Mouse (Mus musculus) neutrophil, adult 5-6 weeks (primary cell): ENCODE data around the gene Tbc1d1. TPM values are rescaled to one million over a fixed set of nuclear protein-coding genes. Genes with fewer than 3 reads are reported as not detected.

Experiments
- ATAC-seq: fragments of 151-379, 151-347 bp; 2 replicates; pipeline ENCODE4 v1.8.0; 2017; ENCODE audit warnings: mild to moderate bottlenecking, moderate TSS enrichment; ENCODE audit not compliant: insufficient number of reproducible peaks, poor library complexity, low FRiP score, severe bottlenecking; ENCODE audit errors: extremely low read depth
- total RNA-seq: library from RNA; stranded (forward); fragments of 200-1000 nt; gene quantifications from 2 replicates; pipeline ENCODE4 v1.2.3, GENCODE M21; 2017

The Tbc1d1 gene
- 87.0 and 89.8 TPM in 2 replicates for total RNA-seq

DNA sequence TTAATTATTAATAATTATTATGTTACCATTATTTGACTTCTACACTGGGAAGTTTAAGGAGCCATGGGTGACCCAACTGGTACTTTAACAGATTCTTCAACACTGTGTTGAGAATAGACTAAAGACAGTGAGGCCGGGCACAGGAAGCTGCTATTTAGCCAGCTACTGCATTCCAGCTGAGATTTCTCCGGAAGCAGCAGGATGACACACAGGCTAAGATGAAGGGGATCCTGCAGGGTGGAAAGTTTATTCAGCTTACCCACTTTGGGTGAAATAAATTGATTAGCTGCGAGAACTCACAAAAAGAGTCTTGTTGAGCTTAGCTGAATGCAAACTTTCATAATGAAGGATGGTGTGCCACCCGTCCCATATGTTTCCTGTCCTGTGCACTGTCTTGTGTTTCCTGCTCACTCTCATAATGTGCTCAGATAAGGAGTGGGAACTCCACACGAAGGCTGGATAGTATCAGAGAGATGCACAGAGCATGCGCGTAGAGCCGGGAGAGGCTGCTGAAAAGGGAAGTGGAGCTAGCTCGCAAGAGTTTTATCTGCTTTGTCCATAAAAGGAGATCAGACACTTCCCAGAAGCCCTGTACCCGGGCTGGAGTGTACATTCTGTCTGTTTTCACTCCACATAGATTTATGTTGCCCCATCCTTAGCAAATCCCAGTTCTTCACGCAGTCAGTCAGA is at the start of gene Tbc1d1:
Tbc1d1 (plus strand) TSS at position 445 of the 690 bp plus-strand sequence.
- peak; percentile 24; the same call in 1 of the 2 replicates for ATAC-seq

- ATAC-seq, result no peak
These were observed 48.4 kb upstream of the Tbc1d1 start for GRCm38 (mm10) chr5:64107596-64108289.

- ATAC-seq, result no peak
These were observed 46.9 kb upstream of the Tbc1d1 start for GRCm38 (mm10) chr5:64109217-64109616.

- ATAC-seq, result no peak
These were observed 43.7 kb upstream of the Tbc1d1 start for GRCm38 (mm10) chr5:64112360-64112759.

- no peak for ATAC-seq
These were observed 41.9 kb upstream of the Tbc1d1 start for GRCm38 (mm10) chr5:64114210-64114609.

DNA sequence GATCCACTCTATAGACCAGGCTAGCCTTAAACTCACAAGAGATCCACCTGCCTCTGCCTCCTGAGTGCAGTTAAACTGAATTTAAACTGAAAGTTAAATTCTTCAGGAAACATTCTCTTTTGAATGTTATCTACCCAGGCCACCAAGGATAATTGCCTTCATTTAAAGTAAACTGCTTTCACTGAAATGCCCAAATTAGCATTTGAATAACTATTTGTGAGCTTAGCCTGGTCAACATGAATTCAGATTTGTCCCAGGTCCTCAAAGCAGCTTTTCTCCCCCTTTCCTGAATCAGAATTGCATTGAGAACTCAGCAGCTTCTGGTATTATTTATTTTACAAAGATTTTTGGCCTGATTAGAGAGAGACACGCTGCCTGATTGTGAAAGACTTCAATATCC is 38.9 kb upstream of the Tbc1d1 start:
- no peak for ATAC-seq

GRCm38 (mm10) chr5:64125783-64126182 is 30.3 kb upstream of the Tbc1d1 start:
- ATAC-seq, result no peak

DNA sequence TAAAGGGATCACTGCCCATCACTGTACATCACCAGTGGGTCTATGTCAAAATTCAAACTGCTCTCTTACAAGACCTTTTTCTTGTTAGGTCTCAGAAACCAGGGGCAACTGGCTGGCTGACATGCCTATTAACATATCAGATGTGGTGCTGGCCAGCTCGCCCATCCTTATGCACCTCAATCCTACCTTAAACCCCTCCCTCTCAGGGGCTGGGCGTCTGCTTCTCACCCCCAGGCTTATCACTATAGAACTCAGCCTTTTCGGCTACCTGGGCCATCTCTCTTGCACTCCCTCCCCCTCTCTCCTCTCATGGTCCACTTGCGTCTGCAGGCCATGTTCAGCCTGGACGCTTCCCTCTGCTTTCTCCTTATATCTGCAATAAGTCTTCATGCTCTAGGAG is 24.6 kb upstream of the Tbc1d1 start:
- ATAC-seq, result no peak

DNA sequence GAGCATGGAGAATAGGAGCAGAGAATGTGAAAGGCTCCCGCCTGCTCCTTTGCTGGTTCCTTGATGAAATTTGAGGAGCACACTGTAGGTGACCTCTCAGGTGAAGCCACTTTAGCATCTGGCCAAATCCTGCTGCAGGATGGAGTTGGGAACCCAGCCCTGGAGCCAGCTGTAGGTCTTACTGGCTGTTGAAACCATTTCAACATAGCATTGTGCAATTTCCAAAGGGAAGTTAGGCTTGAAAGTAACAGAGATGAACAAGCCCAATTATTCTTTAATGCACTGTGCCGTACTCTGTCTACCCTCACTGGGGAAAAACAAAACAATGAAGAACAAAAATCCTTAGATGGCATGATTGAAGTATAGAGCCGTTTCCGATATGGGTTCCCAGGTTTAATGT is 22.2 kb upstream of the Tbc1d1 start:
- ATAC-seq, result peak; percentile 33; the same call in 1 of the 2 replicates

DNA sequence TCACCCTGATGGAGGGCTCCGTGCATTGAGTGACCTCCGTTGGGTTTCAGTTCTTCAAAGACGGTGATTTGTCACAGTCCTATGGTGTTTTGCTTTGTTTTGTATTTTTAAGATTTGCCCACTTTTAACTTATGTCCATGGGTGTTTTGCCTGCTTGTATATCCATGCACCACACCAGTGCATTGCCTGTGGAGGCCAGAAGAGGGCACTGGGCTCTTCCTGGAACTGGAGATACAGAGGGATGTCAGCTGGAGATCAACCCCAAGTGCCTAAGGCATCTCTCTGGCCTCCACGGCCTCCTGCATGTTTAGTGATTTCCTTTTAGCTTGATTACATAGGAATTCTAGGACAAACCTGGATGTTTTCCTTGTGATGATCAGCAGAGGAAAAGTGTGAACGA is 19.8 kb upstream of the Tbc1d1 start:
- ATAC-seq, result peak; percentile 40; the same call in 1 of the 2 replicates

GRCm38 (mm10) chr5:64140202-64140601 is 15.9 kb upstream of the Tbc1d1 start:
- ATAC-seq, result no peak

- no peak for ATAC-seq
These were observed 11.8 kb upstream of the Tbc1d1 start for GRCm38 (mm10) chr5:64144315-64144714.

DNA sequence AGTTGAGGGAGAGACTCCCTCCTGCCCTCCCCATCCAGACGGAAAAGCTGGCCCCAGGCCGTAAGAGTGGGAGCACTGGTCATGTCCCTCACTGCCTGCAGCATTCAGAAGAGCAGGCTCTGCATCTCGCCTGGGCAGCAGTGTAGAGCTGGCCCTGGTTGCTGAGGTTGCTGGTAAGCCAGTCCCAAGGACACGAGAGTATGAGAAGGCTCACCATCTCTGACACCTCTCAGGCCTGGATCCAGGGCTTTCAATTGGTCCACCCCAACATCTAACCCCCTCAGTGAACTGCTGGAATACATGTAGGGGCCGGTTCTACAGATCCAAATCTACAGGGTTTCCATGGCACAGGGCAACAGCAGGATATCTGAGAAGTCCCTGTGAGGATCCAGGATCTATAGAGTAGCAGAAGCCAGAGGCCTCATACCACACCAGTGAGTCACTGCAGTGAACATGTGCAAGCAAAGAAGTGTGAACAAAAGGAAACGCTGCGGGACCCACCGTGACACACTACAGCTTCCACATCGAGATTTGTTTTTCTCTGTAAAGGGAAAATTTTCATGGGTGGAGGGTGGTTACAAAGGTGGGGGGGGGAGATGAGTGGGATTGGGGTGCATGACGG is 9.6 kb upstream of the Tbc1d1 start:
- no peak for ATAC-seq

DNA sequence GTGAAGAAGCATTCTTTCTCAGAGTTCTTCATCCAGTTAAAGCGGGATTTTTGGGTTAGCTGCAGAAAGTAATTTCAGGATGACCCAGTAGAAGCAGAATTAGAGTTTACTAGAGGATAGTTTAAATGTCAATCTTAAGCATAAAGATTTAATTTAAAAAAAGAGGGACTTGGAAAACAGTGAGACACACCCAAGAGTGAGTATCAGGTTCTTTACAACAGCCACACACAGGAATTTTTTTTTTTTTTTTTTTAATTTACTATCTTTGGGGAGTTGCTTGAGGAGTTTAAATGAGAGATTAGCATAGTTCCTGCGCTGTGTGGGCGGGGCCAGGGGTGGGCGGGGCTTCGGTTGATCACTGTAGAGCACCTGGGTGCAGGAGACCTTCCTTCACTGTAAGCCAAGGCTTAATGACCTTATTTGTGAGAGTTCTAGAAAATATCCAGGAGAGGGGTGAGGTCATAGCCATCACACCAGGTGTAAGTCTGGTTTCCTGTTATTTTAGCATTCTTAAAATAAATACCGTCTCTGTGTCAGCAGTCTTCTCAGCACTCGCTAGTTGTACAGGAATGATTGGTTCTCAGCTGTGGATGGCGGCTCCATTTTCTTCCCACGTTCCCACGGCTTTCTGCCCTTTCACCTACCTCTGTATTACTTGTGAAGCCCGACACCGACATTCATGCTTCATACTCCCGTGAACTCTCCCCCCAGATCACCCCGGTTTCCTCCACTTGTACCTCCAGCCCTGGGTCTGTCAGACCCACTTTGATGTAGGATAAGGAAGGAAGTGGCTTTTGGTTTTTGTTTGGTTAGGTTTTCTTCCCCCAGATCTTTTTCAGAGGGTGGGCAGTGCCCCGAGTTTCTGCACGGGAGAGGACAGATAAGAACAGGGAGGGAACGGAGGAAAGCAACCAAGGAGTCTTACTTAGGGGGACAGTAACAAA is 6.6 kb upstream of the Tbc1d1 start:
- peak; percentile 66; the same call in 1 of the 2 replicates for ATAC-seq

DNA sequence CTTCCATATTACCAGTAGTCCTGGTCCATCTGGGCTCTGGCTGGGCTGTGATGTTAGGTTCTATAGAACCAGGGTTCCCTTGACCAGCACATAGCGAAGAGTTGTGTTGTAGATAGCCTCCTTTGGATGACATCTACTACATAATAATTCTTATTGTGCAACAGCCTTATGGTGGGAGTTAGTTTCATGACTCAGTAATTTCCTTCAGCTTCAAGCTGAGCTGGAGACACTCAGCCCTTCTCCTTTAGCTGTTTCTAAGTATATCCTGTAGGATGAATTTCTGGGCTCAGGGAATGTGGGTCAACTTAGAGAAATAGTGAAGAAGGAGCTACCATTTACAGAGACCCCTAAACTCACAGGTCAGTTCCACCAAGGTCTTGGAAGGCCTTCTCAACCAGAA is 2.8 kb upstream of the Tbc1d1 start:
- no peak for ATAC-seq

GRCm38 (mm10) chr5:64156579-64156978 is 474 bp downstream of the Tbc1d1 start:
- no peak for ATAC-seq

GRCm38 (mm10) chr5:64157926-64158325 is 1.8 kb downstream of the Tbc1d1 start:
- ATAC-seq, result peak; percentile 33

DNA sequence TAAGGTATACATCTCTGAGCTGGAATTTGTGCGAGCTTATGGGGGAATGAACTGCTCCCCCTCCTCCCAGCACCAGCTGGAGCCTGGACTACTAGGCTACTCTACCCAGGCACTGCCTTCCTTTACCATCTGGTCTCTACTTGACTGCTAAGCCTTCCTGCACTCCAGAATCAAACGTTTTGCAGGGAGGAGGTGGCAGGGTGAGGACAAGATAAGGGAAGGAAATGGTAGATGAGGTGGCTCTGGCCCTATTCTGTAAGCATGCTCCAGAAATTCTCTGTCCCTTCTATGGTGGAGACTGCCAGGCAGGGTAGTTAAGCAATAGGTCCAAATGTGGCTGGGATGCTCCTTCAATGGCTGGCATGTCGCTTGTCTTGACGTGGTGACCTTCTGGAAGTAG is 2.4 kb downstream of the Tbc1d1 start:
- ATAC-seq, result no peak
